Mouse (Mus musculus): ENCODE measurements around the gene Mn1. TPM values are rescaled to one million over a fixed set of nuclear protein-coding genes. Genes with fewer than 3 reads are reported as not detected.
A peak's percentile ranks its signal among the peaks of the same experiment; 100 is the strongest.

Gene Mn1
- total and polyA plus RNA-seq, 3 experiments, result 5.5 to 23.9 (median 18.7) TPM

DNA sequence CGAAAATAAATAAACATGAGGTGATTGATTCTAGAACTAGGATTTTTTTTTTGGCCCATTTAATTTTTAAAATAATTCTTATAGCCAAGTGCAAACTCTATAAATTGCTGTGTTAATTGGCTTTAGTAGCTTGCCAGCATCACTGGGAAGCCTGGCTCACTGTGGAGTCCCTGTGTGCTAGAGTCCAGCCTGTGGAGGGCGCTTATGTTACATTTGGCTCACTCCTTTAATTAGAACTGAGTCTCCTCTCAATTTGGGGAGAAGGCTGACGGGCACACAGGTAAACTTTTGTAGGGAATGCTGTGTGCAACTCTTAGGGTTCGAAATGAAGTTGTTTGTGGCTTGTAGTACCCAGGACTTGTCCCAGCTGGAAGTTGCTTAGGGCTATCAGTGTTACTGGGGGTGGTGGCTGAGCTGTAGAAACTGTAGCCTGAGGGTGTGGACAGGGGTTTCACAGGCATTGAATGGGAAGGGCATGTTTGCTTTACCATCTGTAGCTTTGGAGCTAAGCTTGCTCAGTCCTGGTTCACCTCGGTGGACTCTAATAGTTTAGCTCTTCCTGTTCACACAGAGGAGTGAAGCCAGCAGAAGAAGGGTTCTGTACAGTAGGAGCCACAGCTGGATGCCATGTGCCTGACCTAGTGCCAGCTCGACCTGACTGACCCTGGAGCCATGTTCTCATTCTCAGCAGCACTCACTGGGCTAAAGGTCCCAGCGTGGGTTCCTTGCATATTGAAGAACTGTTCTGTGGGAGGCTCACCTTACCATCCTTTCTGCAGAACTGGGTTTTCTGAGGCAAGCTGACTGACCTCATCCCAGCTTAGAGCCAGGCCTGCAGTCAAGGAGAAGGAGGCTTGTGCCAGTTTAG lies 38.8 kb upstream of the Mn1 start:
- intact Hi-C loops (cut with DNase I), result no loop called here
- WGBS, result 57% methylated on average over 7 of the region's 7 CpGs
- 0 out of 2 replicates have a peak overlapping the region, but pooled peaks have one; percentile 23 for H3K27ac ChIP-seq
- peaks cover 14% of the 10 kb centered on the region for H3K4me1 ChIP-seq (ENCODE audit: control insufficient read depth, insufficient read depth, low read length)
- peak; percentile 38 to 41 for DNase-seq
- TF ChIP-seq EP300 (IDR thresholded peaks at IDR 0.05; ENCODE audit: insufficient read depth, low read depth, low read length), result peak; percentile 69
- no peak for TF ChIP-seq POLR2A (IDR thresholded peaks at IDR 0.05; ENCODE audit: insufficient read depth, low read depth, low read length)
- TF ChIP-seq CTCF (IDR thresholded peaks at IDR 0.05), result peak; percentile 54
- H3K79me2 ChIP-seq (replicated peaks; ENCODE audit: control insufficient read depth, insufficient read depth, low read length), result no peaks in the 10 kb centered on the region
- H3K4me3 ChIP-seq, result no peak overlapping the region
- no peaks in the 10 kb centered on the region; the same call in 1 of the 2 replicates for H3K36me3 ChIP-seq (ENCODE audit: control insufficient read depth, insufficient read depth, low read length)
- H3K9ac ChIP-seq (ENCODE audit: low read depth, low read length), result no peak overlapping the region
- H3K27me3 ChIP-seq (ENCODE audit: control insufficient read depth, insufficient read depth, low read length), result no peaks in the 10 kb centered on the region

DNA sequence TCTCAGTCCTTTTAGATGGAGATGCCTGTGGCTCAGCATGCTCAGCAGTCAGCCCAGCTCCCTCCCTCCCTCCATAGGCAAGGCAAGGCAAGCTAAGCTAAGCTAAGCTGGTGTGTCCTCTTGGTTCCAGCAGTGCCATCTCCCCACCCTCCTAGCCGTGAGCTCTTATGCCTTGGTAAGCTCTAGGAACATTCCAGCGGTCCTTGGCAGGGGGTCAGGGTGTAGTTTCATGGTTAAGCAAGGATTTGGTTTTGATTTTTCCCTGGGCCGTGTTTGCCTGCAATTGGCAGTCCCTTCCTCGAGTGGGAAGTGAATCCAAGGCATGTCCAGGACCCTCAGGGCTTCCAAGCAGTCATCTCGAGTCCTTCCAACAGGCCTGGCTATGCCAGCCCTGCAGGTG lies 33.8 kb upstream of the Mn1 start:
- TF ChIP-seq CTCF (IDR thresholded peaks at IDR 0.05), result no peak
- no peak for TF ChIP-seq POLR2A (IDR thresholded peaks at IDR 0.05; ENCODE audit: insufficient read depth, low read depth, low read length)
- no peak for TF ChIP-seq EP300 (IDR thresholded peaks at IDR 0.05; ENCODE audit: insufficient read depth, low read depth, low read length)
- Histone ChIP-seq H3K36me3 (ENCODE audit: control insufficient read depth, insufficient read depth, low read length) (0 out of 2 replicates have a peak, but pooled peaks cover 2% of the 10 kb centered on the region), H3K79me2 (replicated peaks; ENCODE audit: control insufficient read depth, insufficient read depth, low read length) (no peaks in the 10 kb centered on the region), H3K9ac (ENCODE audit: low read depth, low read length) (no peak overlapping the region), H3K27me3 (ENCODE audit: control insufficient read depth, insufficient read depth, low read length) (no peaks in the 10 kb centered on the region), H3K4me3 (no peak overlapping the region), H3K4me1 (ENCODE audit: control insufficient read depth, insufficient read depth, low read length) (peaks cover 10% of the 10 kb centered on the region), H3K27ac (no peak overlapping the region)
- intact Hi-C loops (cut with DNase I), result no loop called here
- no peak for DNase-seq
- 74% methylated on average over 5 of the region's 5 CpGs for WGBS

DNA sequence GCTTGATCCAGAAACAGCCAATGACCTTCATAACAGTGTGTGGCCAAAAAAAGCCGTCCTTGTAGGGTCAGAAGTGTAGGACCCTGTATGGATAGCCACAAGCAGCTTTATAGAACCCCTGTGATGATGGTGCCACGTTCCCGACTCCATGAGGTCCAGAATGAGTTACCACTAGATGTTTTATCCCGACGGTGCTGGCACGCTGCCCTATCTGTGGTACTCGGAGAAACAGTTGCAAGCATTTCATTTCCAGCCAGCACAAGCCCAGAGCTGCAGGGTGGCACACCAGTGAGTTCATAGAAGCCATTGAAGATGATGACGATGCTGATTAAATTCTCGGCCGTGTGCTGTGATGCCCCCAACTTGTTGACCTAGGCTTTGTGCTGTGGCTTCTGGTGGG lies 26.3 kb upstream of the Mn1 start:
- Histone ChIP-seq H3K36me3 (ENCODE audit: control insufficient read depth, insufficient read depth, low read length) (0 out of 2 replicates have a peak, but pooled peaks cover 2% of the 10 kb centered on the region), H3K9ac (ENCODE audit: low read depth, low read length) (no peak overlapping the region), H3K4me1 (ENCODE audit: control insufficient read depth, insufficient read depth, low read length) (peaks cover 4% of the 10 kb centered on the region), H3K4me3 (no peak overlapping the region), H3K79me2 (replicated peaks; ENCODE audit: control insufficient read depth, insufficient read depth, low read length) (no peaks in the 10 kb centered on the region), H3K27ac (no peak overlapping the region), H3K27me3 (ENCODE audit: control insufficient read depth, insufficient read depth, low read length) (no peaks in the 10 kb centered on the region)
- no peak for DNase-seq
- TF ChIP-seq CTCF (IDR thresholded peaks at IDR 0.05) (no peak), POLR2A (IDR thresholded peaks at IDR 0.05; ENCODE audit: insufficient read depth, low read depth, low read length) (no peak), EP300 (IDR thresholded peaks at IDR 0.05; ENCODE audit: insufficient read depth, low read depth, low read length) (no peak)
- intact Hi-C loops (cut with DNase I), result no loop called here
- 53% methylated on average over 10 of the region's 10 CpGs for WGBS

DNA sequence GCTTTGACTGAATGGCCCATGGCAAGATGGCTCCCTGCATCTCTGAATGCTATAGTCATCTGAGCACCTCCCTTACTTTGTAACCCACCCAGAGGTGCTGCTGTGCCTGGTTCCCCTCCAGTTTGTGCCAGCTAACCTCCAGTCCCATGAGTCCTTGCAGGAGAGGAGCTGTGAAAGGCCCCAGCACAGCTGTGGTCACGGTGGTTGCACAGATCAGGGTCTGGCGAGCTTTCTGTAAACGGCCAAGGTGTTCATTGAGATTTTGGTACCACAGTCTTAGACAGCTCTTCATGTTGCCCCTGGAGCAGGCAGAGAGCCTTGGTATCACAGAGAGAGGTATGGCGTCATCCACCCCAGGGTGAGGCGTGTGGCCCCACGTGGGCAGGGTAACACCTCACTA lies 25.7 kb upstream of the Mn1 start:
- 0 out of 2 replicates have a peak, but pooled peaks cover 2% of the 10 kb centered on the region for H3K36me3 ChIP-seq (ENCODE audit: control insufficient read depth, insufficient read depth, low read length)
- WGBS, result 92% methylated on average over 6 of the region's 6 CpGs
- TF ChIP-seq POLR2A (IDR thresholded peaks at IDR 0.05; ENCODE audit: insufficient read depth, low read depth, low read length) (no peak), EP300 (IDR thresholded peaks at IDR 0.05; ENCODE audit: insufficient read depth, low read depth, low read length) (no peak), CTCF (IDR thresholded peaks at IDR 0.05) (no peak)
- no peak overlapping the region for H3K4me3 ChIP-seq
- H3K27ac ChIP-seq, result no peak overlapping the region
- intact Hi-C loops (cut with DNase I), result no loop called here
- H3K9ac ChIP-seq (ENCODE audit: low read depth, low read length), result no peak overlapping the region
- H3K79me2 ChIP-seq (replicated peaks; ENCODE audit: control insufficient read depth, insufficient read depth, low read length), result no peaks in the 10 kb centered on the region
- H3K27me3 ChIP-seq (ENCODE audit: control insufficient read depth, insufficient read depth, low read length), result no peaks in the 10 kb centered on the region
- DNase-seq, result no peak
- peaks cover 4% of the 10 kb centered on the region for H3K4me1 ChIP-seq (ENCODE audit: control insufficient read depth, insufficient read depth, low read length)

DNA sequence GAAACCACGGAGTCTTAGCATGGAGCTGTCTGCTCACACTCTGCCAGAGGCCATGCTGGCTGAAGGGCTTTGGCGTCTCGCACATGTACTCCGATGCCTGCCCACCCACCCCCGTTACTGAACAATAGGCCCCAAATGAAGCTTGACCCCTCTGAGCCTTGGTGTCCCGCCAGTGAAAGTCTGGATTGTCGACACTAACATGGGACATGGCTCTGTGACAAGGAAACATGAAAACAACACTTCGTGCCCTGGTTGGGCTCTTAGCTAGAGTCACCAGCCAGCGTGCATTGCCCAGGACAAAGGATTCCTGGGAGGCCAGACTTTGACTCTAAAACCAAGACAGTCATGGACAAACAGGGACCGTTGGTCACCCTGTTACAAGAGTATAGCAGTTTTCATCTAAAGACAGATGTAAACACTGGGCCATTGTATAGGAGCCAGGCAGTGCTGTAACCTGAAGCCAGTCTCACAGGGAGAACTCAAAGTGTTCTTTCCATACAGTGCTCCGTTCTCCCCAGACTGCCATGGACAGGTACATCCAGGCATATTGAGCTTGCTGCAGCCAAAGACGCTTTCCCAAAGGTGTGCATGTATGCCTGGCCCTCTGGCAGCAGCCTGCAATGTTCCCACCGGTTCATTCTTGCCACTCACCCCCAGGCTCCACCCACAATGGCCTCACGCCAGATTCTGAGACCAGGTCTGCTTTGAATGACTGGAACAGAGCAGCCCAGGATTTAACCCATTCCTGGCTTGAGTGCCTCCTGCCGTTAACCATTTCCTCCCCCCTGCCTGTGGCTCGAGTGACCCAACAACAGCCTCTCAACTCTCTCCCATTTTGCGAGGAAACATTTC lies 23.6 kb upstream of the Mn1 start:
- no peak for DNase-seq
- peaks cover 4% of the 10 kb centered on the region for H3K4me1 ChIP-seq (ENCODE audit: control insufficient read depth, insufficient read depth, low read length)
- no peak overlapping the region for H3K4me3 ChIP-seq
- intact Hi-C loops (cut with DNase I), result no loop called here
- 25% methylated on average over 17 of the region's 17 CpGs for WGBS
- no peaks in the 10 kb centered on the region for H3K36me3 ChIP-seq (ENCODE audit: control insufficient read depth, insufficient read depth, low read length)
- no peaks in the 10 kb centered on the region for H3K79me2 ChIP-seq (replicated peaks; ENCODE audit: control insufficient read depth, insufficient read depth, low read length)
- TF ChIP-seq CTCF (IDR thresholded peaks at IDR 0.05), result no peak
- no peak for TF ChIP-seq EP300 (IDR thresholded peaks at IDR 0.05; ENCODE audit: insufficient read depth, low read depth, low read length)
- no peak for TF ChIP-seq POLR2A (IDR thresholded peaks at IDR 0.05; ENCODE audit: insufficient read depth, low read depth, low read length)
- no peak overlapping the region for H3K9ac ChIP-seq (ENCODE audit: low read depth, low read length)
- H3K27ac ChIP-seq, result no peak overlapping the region
- H3K27me3 ChIP-seq (ENCODE audit: control insufficient read depth, insufficient read depth, low read length), result no peaks in the 10 kb centered on the region

Measured in heart, adult 2 months (tissue).